Mouse (Mus musculus) thymus, postnatal 25 days (tissue): ENCODE data around the gene Rpl36a.

ENCODE experiments used
- DNase-seq: peaks from one replicate; pipeline ENCODE4 v3.0.0; 2022

Rpl36a gene

DNA sequence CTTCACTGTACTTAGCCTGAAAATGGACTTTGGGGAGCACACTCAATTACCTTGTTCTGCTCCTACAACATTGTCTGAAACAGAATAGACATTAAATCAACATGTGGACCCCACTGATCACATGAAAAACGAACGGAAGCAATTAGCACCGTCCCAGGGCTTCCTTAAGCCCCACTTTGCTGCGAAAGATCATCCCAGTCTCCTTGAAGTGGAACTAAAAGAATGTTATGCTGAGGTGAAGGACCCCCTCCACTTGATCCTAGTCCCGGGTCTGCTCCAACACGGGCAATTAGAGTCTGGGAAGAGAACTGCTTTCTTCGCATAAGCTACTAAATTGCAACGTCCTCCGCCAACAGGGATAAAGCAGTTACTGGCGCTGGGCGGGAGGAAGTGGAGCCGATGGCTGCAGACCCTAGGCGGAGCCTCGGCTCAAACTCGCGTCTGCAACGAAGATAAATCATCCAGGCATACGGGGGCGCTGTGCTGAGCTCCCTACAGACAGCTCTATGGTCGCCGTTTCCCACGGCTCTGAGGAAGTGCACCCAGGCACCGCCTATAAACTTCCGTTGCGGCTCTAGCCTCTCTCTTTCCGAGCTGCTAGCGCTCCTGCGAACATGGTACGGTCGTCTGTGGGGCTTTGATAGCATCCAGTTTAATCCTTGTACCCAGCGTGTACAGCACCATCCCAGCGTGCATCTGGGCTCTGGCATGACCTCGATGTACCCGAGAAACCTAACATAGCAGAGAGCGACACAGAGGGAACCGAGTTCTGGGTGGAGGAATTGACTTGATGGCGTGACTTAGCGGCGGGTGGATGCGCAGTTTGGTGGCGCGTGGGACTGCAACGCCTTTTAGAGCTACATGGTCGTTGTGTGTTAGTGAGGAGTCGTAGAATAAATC, at the start of gene Rpl36a:
Gene Rpl36a, plus strand, starts transcription at position 552 of the 900 bp plus-strand sequence.
- peak; percentile 91 for DNase-seq

DNA sequence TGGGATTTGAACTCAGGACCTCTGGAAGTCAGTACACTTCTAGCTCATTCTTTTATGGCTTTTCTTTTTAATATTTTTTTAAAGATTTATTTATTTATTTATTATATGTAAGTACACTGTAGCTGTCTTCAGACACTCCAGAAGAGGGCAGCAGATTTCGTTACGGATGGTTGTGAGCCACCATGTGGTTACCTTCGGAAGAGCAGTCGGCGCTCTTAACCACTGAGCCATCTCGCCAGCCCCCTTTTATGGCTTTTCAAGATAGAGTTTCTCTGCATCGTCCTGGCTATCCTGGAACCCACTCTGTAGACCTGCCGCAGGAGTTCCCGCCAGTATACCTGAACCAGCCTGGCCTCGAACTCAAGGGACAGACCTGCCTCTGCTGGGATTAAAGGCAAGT, 45.7 kb upstream of the Rpl36a start:
- DNase-seq: peak; percentile 24

DNA sequence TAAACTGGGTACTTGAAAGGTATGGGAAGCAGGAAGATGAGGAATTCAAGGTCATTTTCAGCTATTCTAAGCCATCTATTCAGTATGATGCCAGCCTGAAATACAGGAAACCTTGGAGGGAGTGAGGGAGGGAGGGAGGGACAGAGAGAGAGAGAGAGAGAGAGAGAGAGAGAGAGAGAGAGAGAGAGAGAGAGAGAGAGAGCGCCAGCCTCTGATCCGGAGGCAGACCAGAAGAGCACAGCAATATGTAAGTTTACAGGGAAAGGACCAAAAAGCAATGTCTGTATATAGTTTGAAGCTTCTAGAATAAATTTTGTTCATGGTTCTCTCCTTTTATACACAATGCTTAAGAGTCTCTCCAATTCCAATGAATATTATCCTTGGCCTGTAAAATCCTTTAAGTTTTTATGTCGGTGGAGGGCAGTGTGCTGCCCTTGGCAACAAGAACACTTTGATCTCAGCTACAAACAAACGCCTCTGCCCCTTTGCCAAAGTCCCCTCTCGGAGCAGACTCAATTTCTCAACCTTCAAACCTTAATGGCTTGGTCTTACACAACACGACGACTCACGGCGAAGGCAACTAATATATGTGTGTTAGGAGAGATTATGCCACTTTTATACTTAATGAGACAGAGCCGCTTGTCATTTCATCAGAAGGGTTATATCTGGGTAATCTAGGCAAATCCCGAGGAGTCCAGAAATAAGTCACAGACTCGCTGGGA, 44.9 kb upstream of the Rpl36a start:
- no peak for DNase-seq

DNA sequence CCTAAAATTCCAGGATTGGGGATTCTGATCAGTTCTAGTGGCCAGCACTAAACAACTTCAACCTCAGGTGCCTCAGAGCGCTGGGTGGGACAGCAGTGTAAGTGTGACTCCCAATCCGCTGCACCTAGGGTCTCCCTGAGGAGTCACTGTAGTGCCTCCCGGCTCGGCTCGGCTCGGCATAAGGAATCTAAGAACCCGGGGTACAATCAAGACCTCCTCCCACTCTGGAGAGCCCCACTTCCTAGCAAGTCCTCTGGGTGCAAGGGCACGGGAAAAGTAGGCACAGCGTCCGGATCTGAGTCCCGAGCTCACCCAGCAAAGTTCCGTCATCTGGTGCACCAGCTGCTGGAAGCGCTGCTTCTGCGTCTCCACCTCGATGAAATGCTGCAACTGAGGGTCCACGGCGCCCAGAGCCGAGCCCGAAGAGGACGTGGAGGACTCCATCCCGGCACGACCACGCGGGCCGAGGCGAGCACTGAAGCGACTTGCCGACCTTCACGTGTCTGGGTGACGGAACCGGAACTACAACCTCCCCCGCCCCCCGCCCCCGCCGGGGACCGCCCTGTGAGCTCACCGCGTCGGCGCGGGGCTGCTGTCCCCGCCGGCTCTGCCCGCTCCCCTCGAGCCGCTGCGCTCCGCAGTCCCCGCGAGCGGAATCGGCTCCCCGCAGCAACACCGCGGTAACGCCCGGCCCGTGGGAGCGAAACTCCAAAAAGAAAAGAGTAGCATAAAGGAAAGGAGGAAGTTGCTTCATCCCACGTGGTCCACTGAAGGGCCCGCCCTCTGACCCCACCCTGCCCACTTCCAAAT, 44.1 kb upstream of the Rpl36a start, which contains the start of gene Timm8a1:
Gene Timm8a1, minus strand, starts transcription at position 721 of the 810 bp plus-strand sequence.
- DNase-seq: peak; percentile 61

DNA sequence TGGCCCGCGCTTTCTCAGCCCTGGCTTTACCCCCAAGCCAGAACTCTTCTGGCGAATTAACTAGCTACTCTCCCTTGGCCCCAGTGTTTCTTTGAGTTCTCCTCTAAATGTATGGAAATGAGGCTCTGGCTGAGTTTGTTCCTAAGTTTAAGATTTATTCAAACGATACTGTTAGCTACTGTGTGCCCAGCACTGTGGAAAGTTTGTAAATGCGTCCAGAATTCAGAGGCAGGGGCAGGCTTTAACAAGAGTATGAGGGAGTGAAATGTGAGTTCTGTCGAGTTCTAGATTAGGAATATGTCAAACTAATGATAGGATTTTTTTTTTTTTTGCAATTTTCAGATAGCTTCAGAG, 43.5 kb upstream of the Rpl36a start:
- no peak for DNase-seq

DNA sequence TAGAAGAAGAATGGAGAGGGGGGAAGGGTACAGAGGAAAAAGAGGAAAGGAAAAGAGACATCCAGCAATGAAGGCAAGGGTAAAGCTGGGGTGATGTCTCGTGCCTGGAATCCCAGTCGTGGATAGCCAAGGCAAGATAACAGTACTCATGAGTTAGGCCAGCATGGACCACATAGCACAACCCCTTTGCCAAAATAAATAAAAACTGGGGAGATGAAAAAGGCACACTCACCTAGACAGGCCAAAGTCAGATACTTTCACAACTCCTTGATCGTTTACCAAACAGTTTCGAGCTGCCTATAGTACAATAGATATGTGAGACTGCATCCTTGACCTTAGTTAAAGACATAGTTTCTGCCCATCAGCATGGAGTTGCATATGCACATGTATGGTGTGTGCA, 38.1 kb upstream of the Rpl36a start:
- no peak for DNase-seq

DNA sequence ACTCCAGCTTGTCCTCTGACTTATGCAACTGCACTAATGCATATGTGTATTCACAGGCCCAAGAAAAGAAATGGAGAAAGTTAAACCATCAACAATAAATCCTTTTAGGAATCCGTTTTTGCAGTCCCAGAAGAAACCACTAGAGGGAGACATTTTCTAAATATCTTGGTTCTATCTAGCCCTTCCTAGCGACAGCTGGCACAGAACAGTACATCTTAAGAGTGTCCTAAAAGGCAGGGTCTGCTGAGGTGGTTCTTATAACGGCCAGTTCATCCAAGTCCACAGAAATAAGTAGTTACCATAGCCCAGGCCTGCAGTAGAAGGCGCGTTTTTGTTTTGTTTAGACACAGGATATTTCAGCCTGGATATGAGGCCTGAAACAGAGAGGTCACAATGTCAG, 34.6 kb upstream of the Rpl36a start:
- DNase-seq: no peak

DNA sequence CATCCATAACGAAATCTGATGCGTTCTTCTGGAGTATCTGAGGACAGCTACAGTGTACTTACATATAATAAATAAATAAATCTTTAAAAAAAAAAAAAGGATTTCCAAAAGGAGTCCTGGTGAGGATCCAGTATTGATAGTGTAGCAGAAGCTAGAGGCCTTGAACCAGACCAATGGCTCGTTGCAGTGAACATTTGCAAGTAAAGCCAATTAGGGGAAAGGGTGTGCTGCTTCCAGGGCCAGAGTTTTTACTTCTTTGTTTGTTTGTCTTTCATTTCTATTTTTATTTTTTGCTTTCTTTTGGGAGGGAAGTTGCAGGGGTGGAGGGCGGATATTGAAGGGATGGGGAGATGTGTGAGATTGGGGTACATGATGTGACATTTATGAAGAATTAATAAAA, 32.1 kb upstream of the Rpl36a start:
- DNase-seq: no peak

DNA sequence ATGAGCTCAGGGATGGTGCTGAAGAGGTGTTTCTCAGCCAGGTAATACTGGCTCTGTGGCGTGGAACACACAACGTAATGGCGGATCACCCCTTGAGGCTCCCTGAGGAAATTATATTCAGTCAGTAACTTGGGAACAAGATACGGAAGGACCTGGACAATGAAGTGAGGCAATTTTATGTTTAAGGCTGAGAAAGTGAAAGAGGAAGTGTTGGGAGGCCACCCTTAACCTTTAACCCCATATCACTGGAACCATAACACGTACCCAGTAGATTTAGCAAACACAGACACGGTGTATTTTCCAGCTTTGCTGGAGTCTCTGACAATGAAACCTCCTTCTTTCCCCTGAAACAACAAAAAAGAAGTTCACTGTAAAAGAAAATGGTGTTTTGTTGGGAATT, 31.0 kb upstream of the Rpl36a start:
- DNase-seq: no peak

DNA sequence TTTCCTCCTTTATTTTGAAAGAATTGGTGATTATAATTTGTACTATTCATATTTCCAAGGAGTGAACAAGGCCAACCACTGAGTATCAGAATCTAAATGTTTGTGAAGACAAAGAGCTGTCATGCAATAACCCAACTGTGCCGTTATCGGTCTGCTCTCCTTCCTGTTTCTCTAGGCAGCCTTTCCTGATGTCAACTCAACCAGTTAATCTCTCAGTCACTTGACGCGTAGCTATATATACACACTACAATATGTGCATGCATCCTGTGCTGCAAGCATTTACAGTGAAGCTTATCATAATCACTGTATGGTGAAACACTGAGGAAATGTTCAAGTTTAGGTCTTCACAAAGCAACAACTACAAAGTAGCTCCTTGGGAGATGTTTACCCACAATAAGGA, 21.1 kb upstream of the Rpl36a start:
- no peak for DNase-seq

DNA sequence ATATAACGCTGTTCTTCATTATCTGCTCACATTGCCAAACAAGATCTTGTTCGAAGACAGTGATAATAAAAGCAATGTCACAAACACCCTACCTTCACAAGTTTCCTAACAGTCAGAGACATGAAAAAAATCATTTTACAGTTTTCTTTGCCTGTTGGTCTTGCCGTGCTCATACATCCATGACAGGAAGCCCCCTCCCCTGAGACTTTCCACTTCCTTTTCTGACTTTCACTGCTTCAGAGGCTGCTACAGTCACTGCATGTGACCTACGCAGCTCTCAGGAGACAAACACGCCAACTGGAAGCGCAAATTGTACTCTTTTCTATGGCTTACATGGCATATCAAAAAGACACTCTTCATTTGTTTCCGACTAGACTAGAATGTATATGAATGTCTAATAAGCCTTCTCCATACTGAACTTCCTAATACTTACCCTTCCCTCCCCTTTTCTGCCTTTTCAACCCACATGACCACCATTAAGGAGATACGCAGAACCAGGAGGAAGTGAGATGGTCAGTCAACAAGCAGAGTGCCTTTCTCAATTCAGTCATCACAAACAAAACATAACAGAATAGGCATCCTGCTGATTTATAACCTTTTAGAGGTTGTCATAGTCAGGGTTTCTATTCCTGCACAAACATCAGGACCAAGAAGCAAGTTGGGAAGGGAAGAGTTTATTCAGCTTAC, 18.8 kb upstream of the Rpl36a start:
- DNase-seq: peak; percentile 22

DNA sequence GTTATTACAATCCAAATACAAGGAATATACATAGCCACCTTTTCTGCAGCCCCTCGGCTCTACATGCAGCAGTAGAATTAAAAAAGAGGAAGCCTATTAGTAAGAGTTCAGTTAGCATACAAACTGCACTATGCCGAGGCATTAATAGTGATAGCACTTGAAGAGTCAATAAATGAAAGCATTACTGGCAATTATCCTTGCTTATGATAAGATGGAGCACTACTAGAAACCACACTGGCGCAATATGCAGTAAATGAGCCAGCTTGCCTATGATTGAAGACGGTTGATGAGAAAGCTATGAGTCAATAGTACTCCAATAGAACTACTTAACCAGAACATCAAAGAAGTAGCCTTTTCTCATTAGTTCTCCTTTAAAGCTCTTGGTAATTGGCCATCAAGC, 7.6 kb upstream of the Rpl36a start:
- DNase-seq: no peak

DNA sequence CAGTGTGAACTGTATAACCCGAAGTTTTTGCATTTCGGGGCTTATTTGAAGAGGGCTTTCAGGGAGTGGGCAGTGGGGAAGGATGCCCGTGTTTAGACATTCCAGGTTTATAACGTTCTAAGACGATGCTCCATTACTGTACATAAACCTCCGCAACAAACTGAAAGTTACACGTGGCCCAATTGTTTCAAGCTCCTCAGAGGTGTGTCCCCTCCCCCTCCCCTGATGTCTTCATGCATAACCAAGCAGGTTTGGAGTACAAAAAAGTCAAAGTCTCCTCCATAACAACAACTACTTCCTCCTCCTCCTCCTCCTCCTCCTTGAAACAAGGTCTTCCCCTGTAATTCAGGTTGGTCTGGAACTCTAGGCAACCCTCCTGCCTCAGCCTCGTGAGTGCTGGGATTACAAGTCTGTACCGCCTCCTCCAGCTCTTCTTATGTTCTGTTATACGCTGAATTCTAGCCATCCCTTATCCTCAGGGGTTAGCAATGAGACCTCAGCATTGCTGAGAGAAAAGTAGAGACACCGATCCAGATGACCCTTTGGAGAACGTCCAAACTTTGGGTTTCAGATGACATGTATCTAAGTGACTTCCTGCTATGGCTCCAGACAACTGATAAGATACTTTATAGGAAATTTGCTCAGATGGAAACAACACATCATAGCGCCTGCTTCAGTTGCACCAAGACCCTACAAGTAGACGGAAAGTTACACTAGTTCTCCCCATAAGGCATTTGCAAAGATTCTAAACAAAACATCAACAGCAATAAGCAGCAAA, 4.7 kb upstream of the Rpl36a start:
- DNase-seq: no peak

DNA sequence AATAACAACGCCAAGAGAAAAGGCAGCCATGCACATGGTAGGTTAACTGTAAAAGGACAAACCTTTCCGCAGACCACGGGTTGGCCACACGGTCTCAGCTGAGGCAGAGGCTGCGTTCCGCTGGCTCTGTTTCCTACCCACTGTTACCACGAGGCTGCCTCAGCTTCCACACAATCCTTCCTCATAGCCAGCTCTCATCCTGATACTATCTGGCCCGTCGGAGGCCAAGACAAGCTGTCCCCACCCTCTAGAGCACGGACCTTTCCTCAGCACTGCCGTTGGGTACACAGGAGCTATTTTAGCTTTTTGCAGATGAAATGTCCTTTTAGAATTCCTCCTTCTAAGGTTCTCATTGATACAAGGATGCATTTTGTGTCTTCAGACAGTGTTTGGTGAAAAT, 3.2 kb upstream of the Rpl36a start:
- DNase-seq: no peak

DNA sequence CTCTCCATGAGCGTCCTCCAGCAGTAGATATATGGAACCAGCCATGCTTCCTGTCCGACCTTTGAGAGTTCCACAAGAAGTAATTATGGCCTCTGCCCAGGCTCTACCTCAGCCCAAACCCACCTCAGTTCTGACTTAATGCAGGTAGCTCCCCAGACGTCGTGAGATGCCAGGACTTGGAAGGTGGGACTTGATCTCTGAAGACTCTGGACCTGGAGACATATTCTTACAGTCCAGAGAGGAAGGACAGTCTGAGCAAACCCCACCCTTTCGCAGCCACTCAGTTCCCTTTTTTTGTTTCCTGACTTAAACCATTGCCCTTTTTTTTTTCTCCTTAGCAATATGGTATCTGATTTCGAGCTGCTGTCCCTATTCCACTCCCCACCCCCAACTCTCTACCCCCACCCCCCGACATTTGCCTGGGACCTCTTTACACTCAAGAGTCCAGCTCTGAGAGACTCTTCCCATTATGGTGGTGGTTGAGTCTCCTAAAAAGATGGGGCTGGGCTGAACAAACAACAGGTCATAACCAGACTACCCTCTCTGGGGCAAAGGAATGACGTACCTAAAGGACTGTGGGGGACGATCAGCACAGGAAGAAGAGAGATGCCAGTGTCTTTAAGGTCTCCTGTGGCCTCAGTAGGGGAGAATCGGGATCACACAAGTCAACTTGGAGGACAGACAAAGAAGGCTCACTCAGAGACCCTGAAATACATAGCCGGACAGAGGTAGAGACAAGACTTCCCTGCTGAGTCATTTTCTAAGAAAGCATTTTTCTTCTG, 2.4 kb upstream of the Rpl36a start, which contains the start of gene Btk:
Gene Btk, minus strand, starts transcription at position 683 of the 782 bp plus-strand sequence.
- DNase-seq: no peak

DNA sequence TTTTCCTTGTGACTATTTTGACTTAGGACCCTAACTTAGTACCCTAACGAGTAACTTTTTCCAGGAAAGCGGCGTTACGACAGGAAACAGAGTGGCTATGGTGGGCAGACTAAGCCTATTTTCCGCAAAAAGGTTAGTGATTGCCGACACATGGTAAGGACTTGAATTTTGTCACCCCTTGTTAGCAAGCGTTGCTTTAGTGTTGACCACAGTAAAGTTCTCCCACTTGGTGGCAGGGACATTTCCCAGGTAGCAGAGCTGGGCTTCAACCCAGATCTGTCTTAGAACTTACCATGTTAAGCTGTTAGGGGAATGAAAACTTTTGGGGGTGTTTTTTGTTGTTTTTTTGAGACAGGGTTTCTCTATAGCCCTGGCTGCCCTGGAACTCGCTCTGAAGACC, 993 bp downstream of the Rpl36a start:
- no peak for DNase-seq

DNA sequence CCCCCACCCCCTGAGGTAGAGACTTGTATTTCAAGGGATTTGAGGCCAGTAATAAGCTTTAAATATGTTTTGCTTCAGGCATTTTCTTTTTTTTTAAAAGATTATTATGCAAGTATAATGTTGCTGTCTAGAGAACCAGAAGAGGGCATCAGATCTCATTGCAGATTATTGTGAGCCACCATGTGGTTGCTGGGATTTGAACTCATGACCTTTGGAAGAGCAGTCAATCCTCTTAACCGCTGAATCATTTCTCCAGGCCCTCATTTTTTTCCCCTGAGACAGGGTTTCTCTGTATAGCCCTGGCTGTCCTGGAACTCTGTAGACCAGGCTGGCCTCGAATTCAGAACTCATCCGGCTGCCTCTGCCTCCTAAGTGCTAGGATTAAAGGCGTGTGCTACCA, 2.8 kb downstream of the Rpl36a start:
- no peak for DNase-seq

DNA sequence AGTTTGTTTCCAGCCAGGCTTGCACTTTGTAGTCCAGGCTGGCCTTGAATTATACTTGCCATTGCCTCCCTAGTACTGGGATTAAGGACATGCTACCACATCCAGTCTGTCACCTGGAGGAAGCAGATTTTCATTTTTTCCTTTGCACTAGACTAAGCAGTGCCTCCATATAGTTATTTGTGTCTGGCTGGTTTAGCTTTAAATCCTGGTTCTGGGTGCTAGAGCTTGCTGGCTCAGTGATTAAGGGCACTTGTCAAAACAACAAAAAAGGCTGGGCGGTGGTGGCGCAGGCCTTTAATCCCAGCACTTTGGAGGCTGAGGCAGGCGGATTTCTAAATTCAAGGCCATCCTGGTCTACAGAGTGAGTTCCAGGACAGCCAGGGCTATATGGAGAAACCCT, 3.5 kb downstream of the Rpl36a start:
- no peak for DNase-seq

DNA sequence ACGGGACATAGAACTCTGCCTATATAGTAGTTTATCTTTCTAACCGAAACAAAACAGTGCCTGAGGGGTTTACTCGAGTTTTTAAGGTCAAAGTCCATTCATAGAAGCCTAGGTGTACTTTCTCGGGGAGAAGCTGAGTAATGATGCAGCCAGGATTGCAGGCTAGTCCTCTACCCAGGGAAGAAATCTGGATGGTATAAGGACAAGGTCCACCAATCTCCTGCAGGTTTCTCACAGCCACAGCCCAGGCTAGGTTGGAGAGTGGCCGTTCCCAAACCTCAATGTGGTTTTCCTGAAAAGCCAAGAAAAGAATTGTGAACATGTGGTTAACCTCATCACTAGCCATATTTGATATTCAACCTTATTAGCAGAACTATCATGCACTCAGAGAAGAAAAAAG, 4.4 kb downstream of the Rpl36a start:
- no peak for DNase-seq

DNA sequence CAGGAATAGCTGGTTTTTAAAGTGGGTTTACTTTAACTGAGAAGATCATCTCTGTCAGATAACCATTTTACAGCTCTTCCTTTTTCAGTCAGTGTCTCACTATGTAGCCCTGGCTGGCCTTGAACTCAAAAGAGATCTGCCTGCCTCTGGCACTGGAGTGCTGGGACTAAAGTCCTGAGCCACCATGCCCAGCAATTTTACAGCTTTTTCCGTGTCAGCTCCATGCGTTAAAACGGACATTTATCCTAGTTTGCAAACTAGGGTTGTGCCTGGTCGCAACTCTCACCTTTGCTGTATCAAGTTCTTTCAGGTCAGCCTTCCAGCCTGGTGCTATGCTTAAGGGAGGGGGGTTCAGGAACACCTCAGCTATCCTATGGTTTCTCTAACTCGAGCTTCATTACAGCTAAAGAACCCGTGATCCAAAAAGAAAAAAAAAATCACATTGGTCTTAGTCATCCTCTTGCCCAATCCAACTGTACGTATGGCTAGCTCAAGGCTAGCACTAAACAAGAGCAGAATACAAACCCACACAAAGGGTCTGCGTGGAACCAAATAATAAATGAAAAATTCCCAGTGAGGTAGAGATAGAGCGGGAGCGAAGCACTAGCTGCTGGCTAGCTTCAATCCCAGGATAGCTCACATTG, 14.6 kb downstream of the Rpl36a start:
- no peak for DNase-seq
